Mouse (Mus musculus) small intestine, adult 2 months (tissue): ENCODE measurements around the gene Eif2s2.
"Not testable (repeated sequence)": the region's sequence is repeated elsewhere in the genome, so short reads cannot be mapped to it uniquely, and the experiment has no call there.

Experiments
- CTCF ChIP-seq: fragments of 200-500 bp; IDR thresholded peaks from 2 replicates; pipeline ENCODE4 v1.5.1; 2012; ENCODE audit warnings: low read depth, mild to moderate bottlenecking, control low read depth, inconsistent platforms, low read length, moderate library complexity, mixed read lengths; ENCODE audit not compliant: insufficient replicate concordance, insufficient read length; ENCODE audit errors: extremely low read depth
- POLR2A ChIP-seq: fragments of 200-500 bp; IDR thresholded peaks from 2 replicates; pipeline ENCODE4 v1.6.1; 2012; ENCODE audit warnings: low read depth, mild to moderate bottlenecking, control low read depth, inconsistent platforms, low read length, moderate library complexity

DNA sequence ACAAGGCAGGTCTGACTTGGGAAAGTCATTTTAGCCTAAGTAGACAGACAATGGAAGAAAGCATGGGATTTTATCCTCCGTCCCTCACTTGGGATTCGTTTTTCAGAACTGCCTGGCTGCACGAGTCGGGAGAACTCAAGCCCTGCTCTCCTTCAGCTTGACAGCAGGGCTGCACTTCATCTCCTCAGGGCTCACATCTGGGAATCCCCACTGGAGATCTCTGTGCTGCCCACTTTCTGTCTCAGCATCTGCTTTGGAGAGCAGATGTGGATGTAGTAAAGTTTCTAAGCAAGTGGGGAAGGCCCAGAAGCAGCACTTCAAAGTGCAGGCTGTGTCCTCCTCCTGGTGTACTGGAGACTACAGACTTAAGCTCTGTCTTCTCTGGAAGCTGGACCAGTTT lies 29.4 kb upstream of the Eif2s2 start:
- TF ChIP-seq POLR2A, CTCF: not testable (repeated sequence)
